Mouse (Mus musculus) left cerebral cortex, adult 9 months (tissue): ENCODE results near the gene Crybb3.

Source experiments
- DNase-seq, 2 experiments: peaks; one replicate each; pipeline ENCODE4 v3.0.0; 2022; ENCODE audit warnings: low spot score in 2 of 2

The Crybb3 gene

DNA sequence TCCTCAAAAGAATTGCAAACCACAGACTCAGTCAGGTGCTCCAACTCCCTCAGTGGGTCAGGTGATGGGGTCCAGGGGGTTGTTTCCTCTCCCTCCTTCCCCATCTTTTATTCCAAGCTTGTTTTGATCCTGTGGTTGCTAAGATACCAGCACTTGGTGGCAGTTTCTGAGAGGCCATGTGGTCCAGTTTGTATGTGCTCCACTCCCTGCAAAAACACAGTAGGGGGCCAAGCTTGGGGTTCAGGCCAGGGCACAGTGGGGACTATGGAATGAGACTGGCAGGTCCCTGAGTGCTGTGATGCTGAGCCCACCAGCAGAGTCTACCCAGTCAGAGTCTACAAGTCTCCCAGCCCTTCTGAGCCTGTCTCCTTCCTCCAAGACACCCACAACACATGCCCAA is 31.5 kb downstream of the Crybb3 start:
- DNase-seq: peak in 1 of 2 experiments; percentile 28

DNA sequence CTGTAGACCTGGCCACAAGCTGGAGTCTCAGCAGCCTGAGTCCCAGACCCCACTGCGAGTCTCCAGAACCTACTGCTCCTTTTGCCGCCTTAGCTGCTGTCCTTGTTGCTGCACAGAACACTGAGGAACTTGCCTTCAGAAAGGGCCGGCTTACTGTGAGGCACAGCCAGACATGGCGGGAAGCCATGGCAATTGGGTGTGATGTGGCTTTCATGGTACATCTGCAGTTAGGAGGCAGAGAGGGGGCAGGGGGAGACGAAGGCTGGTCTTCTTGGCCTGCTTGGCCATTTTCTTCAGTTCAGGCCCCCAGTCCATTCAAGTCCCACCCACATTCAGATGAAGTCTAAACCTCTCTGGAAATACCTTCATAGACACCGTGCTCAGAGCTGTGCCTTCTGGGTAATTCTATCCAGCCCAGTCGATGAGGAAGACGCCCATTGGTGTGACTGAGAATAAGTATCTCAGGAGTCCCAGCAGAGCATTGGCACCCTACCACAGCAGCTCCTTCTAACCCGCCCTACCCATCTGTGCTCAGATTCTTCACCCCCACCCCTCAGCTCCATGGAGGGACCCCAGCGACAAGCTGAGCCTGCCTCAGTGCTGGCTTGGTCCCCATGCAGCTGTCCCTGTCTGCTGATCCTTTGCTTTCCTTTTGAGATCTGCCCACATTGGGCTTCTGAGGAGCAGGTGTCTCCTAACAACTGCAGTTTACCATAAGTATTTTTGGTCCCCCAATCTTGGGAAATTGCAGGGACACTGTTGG is 35.7 kb downstream of the Crybb3 start:
- DNase-seq: peak in 1 of 2 experiments; percentile 54

DNA sequence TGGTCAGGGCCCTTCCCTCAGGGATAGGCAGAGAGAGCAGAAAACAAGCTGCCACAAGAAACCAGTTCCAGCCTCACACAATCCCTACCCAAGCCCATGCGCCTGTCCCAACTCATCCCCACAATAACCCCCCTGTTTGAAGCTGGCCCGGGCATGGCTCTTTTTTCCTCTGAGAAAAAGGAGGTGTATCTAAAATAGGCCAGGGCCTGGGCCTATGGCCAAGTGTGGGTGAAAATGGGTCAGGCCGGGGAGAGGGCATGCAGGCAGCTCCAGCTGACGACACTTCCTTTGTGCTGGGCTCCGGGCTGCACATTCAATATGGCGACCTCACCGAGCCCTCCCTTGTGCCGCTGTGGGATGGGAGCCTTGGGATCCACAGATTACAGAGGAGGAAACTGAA is 37.9 kb downstream of the Crybb3 start:
- peak in 1 of 2 experiments; percentile 63 for DNase-seq

- DNase-seq: peak; percentile 54 to 68
Measured at GRCm38 (mm10) chr5:113041567-113042071, 39.8 kb downstream of the Crybb3 start.

DNA sequence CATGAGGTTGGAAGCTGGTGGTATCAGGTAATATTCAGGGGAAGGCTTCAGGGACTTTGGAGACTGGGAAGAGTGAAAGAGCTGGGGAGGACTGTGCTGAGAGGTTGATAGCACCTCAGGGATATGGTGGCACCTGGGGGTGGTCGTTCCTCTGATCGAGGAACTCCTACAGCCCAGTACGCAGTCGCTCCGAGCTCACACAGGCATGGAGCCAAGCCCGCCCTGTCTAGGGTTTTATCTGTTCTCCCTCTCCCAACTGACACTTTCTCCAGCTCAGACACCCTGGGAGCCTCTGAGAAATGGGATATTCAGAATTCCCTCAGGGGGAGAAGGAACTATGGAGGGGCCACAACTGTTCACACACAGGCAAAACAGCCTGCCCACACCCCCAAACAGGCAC is 40.6 kb downstream of the Crybb3 start:
- DNase-seq: no peak

DNA sequence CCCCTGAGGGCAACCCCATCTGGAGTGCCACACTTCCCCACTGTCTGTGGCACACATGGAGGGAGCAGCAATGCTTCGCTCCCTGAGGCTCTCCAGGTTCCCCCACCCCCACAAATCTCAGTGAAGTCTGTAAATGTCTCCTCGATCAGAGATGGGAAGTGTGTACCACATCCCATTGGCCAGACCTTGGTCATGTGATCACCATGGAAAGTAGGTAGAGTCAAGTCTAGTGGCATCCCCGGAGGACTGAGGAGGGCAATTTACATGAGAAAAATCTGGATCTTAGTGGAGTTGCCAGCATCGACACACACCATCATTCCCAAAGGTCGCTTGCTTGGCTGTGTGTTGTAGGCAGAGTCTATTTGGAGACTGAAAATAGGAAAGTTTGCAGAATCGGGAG is 42.8 kb downstream of the Crybb3 start:
- no peak for DNase-seq

- DNase-seq: no peak
Measured at GRCm38 (mm10) chr5:113035094-113036047, 46.0 kb downstream of the Crybb3 start.

DNA sequence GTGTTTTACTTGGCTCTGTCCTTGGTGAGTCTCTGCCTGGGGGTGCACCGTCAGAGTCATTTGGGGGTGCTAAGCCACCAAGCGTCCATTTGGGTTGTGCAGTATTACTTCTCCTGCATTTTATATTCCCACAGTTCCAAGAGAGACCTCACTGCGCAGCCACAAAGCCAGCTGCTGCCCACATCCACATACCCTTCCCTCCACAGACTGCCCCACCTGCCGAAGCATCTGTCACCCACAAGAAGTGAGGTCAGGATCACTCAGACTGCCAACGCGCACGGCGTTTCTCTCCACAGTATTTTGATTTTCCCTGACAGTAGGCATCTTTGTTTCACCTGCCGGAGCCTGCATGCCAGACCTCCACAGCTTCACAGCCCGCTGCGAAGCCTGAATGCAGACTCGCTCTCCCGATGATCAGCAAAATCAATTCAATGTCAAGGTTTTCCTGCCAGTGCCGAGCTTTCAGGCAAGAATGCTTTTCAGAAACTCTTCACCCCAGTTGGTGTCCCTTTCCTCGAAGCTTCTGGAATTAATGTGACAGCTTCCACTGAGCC is 50.1 kb downstream of the Crybb3 start:
- DNase-seq: no peak

GRCm38 (mm10) chr5:113030082-113030481 is 51.3 kb downstream of the Crybb3 start:
- DNase-seq: no peak

DNA sequence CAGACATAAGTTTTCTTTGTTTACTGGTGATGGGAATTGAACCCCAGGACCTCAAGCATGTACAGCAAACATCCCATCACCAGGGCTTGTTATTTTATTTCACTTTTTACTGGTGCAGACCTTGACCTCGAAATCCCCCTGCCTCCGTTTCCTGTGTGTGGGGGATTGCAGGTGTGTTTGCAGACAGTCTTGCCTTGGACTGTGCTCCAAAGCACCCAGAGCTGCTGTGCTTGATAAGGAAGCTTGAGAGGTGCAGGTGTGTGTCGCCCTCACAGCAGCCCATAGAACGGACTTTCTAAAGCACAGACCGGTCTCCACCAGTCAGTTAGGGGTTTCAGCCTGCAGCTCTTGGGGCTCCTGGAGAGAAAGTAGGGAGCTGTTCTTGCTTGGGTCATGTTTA is 54.7 kb downstream of the Crybb3 start:
- no peak for DNase-seq
